Mouse (Mus musculus) kidney, adult 10 weeks (tissue): ENCODE results near the gene Micall1. TPM values are rescaled to one million over a fixed set of nuclear protein-coding genes. Genes with fewer than 3 reads are reported as not detected.

Experiments
- polyA plus RNA-seq: library from polyadenylated mRNA; stranded (reverse); fragments of 350-450 nt; fragmentation: Illumina TruSeq; extraction: RNeasy Lipid Tissue Mini Kit (QIAGEN cat#74804); gene quantifications from one replicate; pipeline ENCODE4 v1.2.3, GENCODE M21; 2014; ENCODE audit warnings: low read depth, low replicate concordance

The Micall1 gene
- polyA plus RNA-seq, result 9.9 TPM

GRCm38 (mm10) chr15:79108421-79109320, at the start of gene Micall1:
Gene Micall1, plus strand, starts transcription at chr15:79108898.

DNA sequence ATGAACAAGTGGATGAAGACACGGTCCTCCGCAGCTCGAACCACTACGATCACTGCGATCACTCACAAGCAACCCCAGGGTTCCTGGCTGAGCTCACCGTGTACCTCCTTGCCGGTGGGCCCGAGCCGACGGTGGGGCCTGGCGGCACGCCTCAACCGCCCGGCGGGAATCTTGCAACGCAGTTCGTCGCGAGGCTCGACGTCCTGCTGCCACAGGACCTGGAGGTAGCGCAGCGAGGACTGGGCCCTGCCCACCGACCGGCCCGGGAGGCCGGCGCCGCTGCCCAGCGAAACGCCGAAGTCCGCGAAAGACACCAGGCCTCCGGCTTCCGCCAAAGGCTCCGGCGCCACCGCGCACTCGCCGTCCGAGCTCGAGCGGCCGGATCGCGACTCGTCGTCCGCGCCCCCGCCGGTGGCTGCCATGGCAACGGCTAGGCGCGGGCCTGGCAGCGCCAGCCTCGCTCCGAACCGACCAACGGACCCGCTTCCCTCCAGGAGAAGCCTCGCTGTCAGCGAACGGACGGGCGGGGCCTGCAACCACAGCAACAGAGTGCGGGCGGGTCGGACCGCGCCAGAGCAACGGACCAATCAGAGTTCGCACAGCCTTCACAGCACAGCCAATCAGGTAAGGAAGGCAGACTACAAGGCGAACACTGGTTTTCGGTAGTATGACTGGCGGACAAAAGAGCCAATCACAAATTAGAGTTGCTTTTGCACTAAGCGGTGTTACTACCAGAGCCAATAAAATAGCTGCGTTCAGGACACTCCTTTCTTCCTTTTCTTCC, 46.1 kb upstream of the Micall1 start, which contains the start of gene Ankrd54:
Ankrd54 (minus strand) TSS at position 518 of the 784 bp plus-strand sequence.

DNA sequence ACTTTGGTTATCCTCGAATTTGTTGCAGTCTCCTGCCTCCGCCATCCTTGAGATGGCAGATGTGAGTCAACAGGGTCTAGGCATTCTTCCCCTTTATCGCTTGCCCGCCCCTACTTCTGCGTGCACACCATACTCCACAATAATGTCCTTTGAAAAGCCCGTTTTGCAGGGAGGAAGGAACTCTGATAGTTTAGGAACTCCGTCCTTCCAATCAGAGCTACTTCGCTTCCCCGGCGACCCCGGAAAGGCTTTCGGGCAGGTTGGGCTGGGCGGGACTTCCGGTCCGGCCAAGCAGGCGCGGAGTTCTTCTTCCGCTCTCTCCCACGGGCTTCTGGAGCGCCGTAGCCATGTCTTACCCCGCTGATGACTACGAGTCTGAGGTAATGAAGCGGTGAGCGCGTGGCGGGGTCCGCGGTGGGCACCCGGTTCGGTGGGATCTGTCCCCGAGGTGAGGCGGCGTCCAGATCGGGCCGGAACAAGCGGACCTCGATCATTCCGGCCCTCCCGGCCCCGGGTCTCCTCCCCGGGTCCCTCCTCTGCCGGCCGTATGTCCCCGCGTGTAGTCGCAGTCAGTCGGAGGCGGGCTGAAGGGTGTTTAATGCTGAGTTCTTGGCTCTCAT, 33.7 kb upstream of the Micall1 start, which contains the start of gene Eif3l:
Eif3l (plus strand) TSS at position 267 of the 620 bp plus-strand sequence.

DNA sequence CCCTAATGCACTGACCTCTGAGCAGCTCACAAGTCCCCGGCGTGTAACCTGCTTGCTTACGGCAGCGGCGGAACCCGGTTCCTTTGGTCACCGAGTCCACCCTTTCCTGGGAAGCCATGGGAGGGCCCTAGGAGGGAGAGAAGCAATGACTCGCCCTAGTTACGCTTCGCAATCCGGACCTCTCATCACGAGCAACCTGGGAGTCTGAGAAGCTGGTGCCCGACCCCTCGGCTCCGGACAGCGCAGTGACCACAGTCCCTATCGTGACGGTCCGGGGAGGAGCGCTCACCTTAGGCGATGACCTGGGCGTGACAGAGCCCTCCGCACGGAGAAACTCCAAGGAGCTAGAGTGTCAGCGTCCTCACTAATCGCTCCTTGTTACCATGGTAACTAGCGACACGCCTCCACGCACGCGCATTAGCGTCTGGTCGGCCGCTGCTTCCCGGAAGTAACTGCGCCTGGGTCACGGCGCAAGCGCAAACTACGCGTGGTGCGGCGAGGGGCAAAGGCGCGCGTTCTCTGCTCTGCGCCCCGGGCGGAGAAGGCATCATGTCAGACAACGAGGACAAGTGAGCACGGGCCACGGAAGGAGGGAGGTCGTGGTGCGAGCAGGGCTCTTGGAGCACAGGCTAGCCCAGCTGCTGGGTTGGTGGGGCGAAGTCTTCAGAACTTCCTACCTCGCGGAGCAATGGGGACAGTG, 32.3 kb downstream of the Micall1 start, which contains the start of the genes Polr2f and 1700088E04Rik:
Polr2f (plus strand) TSS at position 144 of the 700 bp plus-strand sequence.
1700088E04Rik (minus strand) TSS at position 388 of the 700 bp plus-strand sequence.

DNA sequence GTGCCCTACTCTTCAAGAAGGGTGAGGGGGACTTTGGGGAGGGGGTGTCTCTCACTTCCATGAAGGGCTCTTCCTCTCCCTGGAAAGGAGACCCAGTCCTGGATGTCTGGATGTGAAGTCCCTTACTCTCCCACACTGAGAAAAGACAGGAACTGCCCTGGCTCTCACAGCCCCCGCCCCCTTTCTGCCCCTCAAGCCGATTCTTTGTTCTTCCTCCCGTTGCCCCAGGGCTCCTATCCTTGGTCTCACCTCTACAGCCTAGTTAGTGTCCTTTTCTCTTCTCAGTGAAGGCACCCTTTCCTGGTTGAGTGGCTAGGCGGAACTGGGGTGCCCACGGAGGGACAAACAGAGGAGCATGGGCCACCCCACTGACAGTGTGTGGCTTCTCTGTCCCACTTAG, 56.4 kb downstream of the Micall1 start, which contains the start of gene Sox10:
Sox10 (minus strand) TSS at position 101 of the 400 bp plus-strand sequence.

Other genes with a start within 250 kb of the Micall1 start
- gene Gga1, start 231.7 kb upstream of the Micall1 start, polyA plus RNA-seq, result 0.20 TPM
- not detected for gene Gm49510, start 209.2 kb upstream of the Micall1 start, polyA plus RNA-seq
- 0.93 TPM for gene Sh3bp1, start 209.1 kb upstream of the Micall1 start, polyA plus RNA-seq
- not detected for gene Pdxp, start 195.0 kb upstream of the Micall1 start, polyA plus RNA-seq
- gene Lgals1, start 182.2 kb upstream of the Micall1 start, polyA plus RNA-seq, result 1.1 TPM
- 2.5 TPM for gene Nol12, start 174.0 kb upstream of the Micall1 start, polyA plus RNA-seq
- gene Triobp, start 161.2 kb upstream of the Micall1 start, polyA plus RNA-seq, result 1.7 TPM
- 177 TPM for gene H1f0, start 80.4 kb upstream of the Micall1 start, polyA plus RNA-seq
- gene Galr3, start 67.0 kb upstream of the Micall1 start, polyA plus RNA-seq, result not detected
- gene Ankrd54, start 46.0 kb upstream of the Micall1 start, polyA plus RNA-seq, result 1.1 TPM
- 82.4 TPM for gene Eif3l, start 33.7 kb upstream of the Micall1 start, polyA plus RNA-seq
- not detected for gene Polr2f, start 32.1 kb downstream of the Micall1 start, polyA plus RNA-seq
- 3.8 TPM for gene 1700088E04Rik, start 32.4 kb downstream of the Micall1 start, polyA plus RNA-seq
- not detected for gene Sox10, start 56.3 kb downstream of the Micall1 start, polyA plus RNA-seq
- 7.5 TPM for gene Pick1, start 120.3 kb downstream of the Micall1 start, polyA plus RNA-seq
- gene Gm49486, start 120.5 kb downstream of the Micall1 start, polyA plus RNA-seq, result 1.1 TPM
- gene Slc16a8, start 145.9 kb downstream of the Micall1 start, polyA plus RNA-seq, result not detected
- 2.9 TPM for gene Baiap2l2, start 176.6 kb downstream of the Micall1 start, polyA plus RNA-seq
- gene Pla2g6, start 219.5 kb downstream of the Micall1 start, polyA plus RNA-seq, result 0.53 TPM
- gene Maff, start 237.7 kb downstream of the Micall1 start, polyA plus RNA-seq, result 0.32 TPM